Mouse (Mus musculus): Measurements from ENCODE around the gene Slco2a1. TPM values are rescaled to one million over a fixed set of nuclear protein-coding genes. Genes with fewer than 3 reads are reported as not detected.

Slco2a1 gene
- total RNA-seq (2014; fragmentation: Nextera tagmentation) (not detected in 2 replicates), total RNA-seq (2017) (0.11 and 0.17 TPM in 2 replicates), polyA plus RNA-seq (2012) (0.01 and 0.02 TPM in 2 replicates)

DNA sequence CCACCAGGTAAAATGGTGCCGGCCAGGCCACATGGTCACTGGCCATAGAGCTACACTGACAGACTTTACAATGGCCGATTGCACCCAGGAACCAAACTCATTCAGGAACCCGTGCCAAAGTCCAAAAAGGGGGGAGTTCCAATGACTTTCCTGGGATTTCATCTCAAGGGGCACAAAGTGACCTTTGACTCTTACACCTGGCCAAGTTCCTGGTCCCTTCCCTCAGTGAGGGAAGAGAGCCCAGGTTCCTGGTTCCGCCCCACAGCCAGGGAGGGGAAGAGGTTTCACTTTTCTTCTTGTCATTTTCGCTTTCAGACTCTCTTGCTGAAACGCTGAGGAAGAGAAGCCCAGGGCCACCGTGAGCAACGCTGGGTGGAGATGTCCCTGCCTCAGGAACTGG is at the start of gene Slco2a1:
TSS of gene Slco2a1 (plus strand) at position 251 of the 400 bp plus-strand sequence.
- H3K9me3 ChIP-seq (replicated peaks), result no peaks in the 10 kb centered on the region
- TF ChIP-seq GATA1 (IDR thresholded peaks at IDR 0.05; ENCODE audit: borderline replicate concordance, low read length) (no peak), POLR2AphosphoS5 (IDR thresholded peaks at IDR 0.05; ENCODE audit: insufficient replicate concordance, low read depth, low read length) (no peak), GATA2 (IDR thresholded peaks at IDR 0.05; ENCODE audit: borderline replicate concordance, low read depth, low read length) (no peak), TAL1 (conservative IDR thresholded peaks at IDR 0.05; ENCODE audit: low read depth, low read length) (no peak), CTCF (IDR thresholded peaks at IDR 0.05; ENCODE audit: low read depth, low read length) (no peak)
- H3K4me1 ChIP-seq (ENCODE audit: insufficient read depth, low read depth, low read length), result peaks cover 18% of the 10 kb centered on the region
- no peak for DNase-seq (ENCODE audit: low spot score)
- peaks cover 14% of the 10 kb centered on the region; the same call in 1 of the 2 replicates for H3K27me3 ChIP-seq (ENCODE audit: insufficient read depth, low read length)
- H3K4me3 ChIP-seq (ENCODE audit: low read depth, low read length), result no peak within 1 kb of the TSS
- ATAC-seq (ENCODE audit: extremely low read depth, insufficient number of reproducible peaks, low FRiP score, poor library complexity, severe bottlenecking), result no peak
- no peaks in the 10 kb centered on the region for H3K36me3 ChIP-seq (replicated peaks)

DNA sequence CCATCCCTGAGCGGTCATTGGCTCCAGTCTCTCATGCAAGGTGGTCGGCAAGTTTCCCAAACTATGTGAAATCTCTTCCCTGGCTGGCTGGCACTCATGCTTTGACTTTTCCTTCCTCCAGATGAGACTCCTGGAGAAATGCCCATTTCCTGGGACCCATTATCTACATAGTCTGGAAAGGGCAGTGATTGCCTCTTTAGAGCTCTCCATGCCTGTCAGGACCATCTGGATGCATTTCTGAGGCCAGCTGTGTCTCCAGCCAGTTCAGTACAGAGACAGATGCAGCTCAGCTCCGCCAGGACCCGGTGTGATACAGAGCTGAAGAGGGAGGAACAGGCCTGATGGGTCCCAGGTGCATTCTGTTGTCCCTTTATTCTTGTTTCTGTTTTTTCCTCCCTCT is 46.3 kb upstream of the Slco2a1 start:
- TF ChIP-seq TAL1 (conservative IDR thresholded peaks at IDR 0.05; ENCODE audit: low read depth, low read length), result no peak

DNA sequence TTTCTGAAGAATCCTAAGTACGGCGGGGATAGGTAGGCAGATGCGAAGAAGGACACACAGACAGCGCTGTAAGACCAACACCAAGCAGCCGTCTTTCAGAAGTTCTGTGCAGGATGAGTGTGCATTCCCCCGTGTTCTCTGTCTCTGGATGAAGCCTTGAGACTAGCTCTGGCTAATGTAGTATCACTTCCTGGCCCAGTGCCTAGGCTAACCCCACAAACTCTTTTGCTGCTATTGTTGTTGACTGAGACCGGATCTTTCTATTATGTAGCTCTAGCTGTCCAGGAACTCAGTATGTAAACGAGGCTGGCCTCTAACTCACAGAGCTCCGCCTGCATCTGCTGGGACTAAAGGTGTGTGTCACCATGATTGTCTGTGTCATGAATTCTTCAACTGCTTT is 43.6 kb upstream of the Slco2a1 start:
- TF ChIP-seq CTCF (IDR thresholded peaks at IDR 0.05; ENCODE audit: low read depth, low read length) (no peak), GATA1 (IDR thresholded peaks at IDR 0.05; ENCODE audit: borderline replicate concordance, low read length) (no peak), POLR2AphosphoS5 (IDR thresholded peaks at IDR 0.05; ENCODE audit: insufficient replicate concordance, low read depth, low read length) (no peak)
- Histone ChIP-seq H3K4me3 (ENCODE audit: low read depth, low read length) (no peak overlapping the region), H3K36me3 (replicated peaks) (peaks cover 4% of the 10 kb centered on the region)

More for the DNA sequence above, 46.3 kb upstream of the Slco2a1 start:
- H3K4me3 ChIP-seq (ENCODE audit: low read depth, low read length), result no peak overlapping the region
- peaks cover 3% of the 10 kb centered on the region for H3K9me3 ChIP-seq (replicated peaks)
- no peak for DNase-seq (ENCODE audit: low spot score)
- peaks cover 88% of the 10 kb centered on the region for H3K4me1 ChIP-seq (ENCODE audit: insufficient read depth, low read depth, low read length)
- peaks cover 10% of the 10 kb centered on the region for H3K36me3 ChIP-seq (replicated peaks)
- ATAC-seq (ENCODE audit: extremely low read depth, insufficient number of reproducible peaks, low FRiP score, poor library complexity, severe bottlenecking), result no peak
- no peaks in the 10 kb centered on the region for H3K27me3 ChIP-seq (ENCODE audit: insufficient read depth, low read length)

DNA sequence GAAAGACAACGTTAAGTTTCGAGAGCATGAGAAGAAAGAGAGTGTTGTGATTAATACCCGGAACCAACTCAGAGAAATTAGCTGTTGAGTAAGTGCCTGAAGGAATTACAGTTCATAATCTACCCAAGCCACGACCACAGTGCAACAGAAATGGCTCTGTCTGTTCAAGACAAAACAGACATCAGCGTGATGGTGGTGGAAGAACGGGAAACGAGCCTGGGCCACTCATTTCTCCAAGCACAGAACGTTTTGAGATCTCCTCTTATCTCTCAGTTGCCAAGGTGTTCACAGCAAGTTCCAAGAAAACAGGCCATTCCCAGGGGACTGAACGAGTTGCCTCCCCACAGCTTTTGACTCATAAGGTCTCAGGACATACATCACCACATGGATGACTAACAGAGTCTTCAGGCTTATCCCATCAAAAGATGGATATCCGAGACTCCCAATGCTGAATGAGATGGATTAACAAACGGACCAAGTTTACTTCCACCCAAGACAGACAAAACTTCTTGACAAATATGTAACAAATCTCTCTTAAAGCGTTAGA is 42.0 kb upstream of the Slco2a1 start:
- peaks cover 3% of the 10 kb centered on the region for H3K9me3 ChIP-seq (replicated peaks)
- H3K4me1 ChIP-seq (ENCODE audit: insufficient read depth, low read depth, low read length), result peaks cover 87% of the 10 kb centered on the region
- H3K4me3 ChIP-seq (ENCODE audit: low read depth, low read length), result no peak overlapping the region; the same call in 1 of the 2 replicates
- no peaks in the 10 kb centered on the region for H3K27me3 ChIP-seq (ENCODE audit: insufficient read depth, low read length)
- H3K36me3 ChIP-seq (replicated peaks), result peaks cover 4% of the 10 kb centered on the region
- peak; percentile 96 for ATAC-seq (ENCODE audit: extremely low read depth, insufficient number of reproducible peaks, low FRiP score, poor library complexity, severe bottlenecking)
- TF ChIP-seq GATA2 (IDR thresholded peaks at IDR 0.05; ENCODE audit: borderline replicate concordance, low read depth, low read length) (no peak), TAL1 (conservative IDR thresholded peaks at IDR 0.05; ENCODE audit: low read depth, low read length) (peak; percentile 89), CTCF (IDR thresholded peaks at IDR 0.05; ENCODE audit: low read depth, low read length) (no peak)
- peak; percentile 23 for DNase-seq (ENCODE audit: low spot score)

More for the DNA sequence above, 43.6 kb upstream of the Slco2a1 start:
- ATAC-seq (ENCODE audit: extremely low read depth, insufficient number of reproducible peaks, low FRiP score, poor library complexity, severe bottlenecking), result no peak
- DNase-seq (ENCODE audit: low spot score), result no peak
- Histone ChIP-seq H3K9me3 (replicated peaks) (peaks cover 3% of the 10 kb centered on the region), H3K4me1 (ENCODE audit: insufficient read depth, low read depth, low read length) (peaks cover 88% of the 10 kb centered on the region), H3K27me3 (ENCODE audit: insufficient read depth, low read length) (no peaks in the 10 kb centered on the region)

DNA sequence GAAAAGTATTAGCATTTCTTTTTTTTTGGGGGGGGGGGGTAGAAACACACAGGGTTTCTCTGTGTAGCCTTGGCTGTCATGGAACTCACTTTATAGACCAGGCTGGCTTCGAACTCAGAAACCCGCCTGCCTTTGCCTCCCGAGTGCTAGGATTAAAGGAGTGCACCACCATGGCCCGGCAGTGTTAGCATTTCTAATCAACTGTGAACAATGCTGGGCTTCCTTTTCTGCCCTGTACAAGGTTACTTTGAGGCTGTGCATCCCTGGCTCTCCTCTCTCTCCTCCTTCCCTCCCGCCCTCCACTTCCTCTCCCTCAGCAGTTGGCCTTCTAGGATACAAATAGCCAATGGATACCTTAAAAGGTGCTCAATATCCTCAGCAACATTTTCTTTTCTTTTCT is 39.8 kb upstream of the Slco2a1 start:
- ATAC-seq (ENCODE audit: extremely low read depth, insufficient number of reproducible peaks, low FRiP score, poor library complexity, severe bottlenecking) (no peak), DNase-seq (ENCODE audit: low spot score) (no peak)

DNA sequence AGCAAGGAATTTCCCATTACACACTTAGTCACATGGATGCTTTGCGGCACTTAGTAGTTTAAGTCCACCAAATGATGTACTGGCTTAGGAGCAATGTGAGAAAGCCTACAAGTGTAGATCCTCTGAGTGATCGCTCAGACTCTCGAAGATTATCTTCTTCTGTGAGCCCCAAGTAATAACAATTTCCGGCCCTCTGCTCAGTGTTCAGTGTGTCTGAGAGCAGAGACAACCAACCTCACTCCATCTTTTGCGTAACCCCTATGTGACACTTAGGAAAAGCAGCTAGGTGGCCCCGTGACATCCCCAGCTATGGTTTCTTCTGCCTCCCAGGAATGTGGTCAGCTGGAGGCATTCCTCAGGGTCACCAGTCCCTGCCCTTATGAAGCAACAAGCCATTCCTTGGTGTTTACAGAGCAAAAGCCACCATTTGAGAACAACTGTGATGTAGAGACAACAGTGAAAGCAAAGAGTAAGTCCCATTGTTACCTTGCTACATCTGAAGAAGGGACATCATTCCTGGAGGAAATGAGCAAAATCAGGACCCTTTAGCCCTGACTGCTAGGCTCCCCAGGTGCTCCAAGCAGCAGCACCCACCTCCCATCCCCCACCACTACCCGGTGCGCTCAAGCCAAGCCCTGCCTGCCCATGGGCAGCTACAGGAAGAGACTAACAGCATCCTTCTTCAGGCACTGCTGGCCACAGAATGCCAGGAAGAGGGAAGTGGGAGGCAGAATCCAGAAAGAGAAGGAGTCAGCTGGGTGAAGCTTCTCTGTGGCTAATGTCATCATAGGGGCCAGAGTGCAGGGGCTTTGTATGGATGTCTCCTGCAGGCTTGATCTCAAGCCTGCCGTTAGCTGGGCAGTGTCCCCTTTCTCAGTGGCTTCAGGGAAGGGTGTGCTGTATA is 37.2 kb upstream of the Slco2a1 start:
- Histone ChIP-seq H3K9me3 (replicated peaks) (no peaks in the 10 kb centered on the region), H3K27me3 (ENCODE audit: insufficient read depth, low read length) (no peaks in the 10 kb centered on the region), H3K4me3 (ENCODE audit: low read depth, low read length) (no peak overlapping the region), H3K4me1 (ENCODE audit: insufficient read depth, low read depth, low read length) (peaks cover 55% of the 10 kb centered on the region), H3K36me3 (replicated peaks) (no peaks in the 10 kb centered on the region)
- TF ChIP-seq GATA2 (IDR thresholded peaks at IDR 0.05; ENCODE audit: borderline replicate concordance, low read depth, low read length) (no peak), GATA1 (IDR thresholded peaks at IDR 0.05; ENCODE audit: borderline replicate concordance, low read length) (no peak), TAL1 (conservative IDR thresholded peaks at IDR 0.05; ENCODE audit: low read depth, low read length) (no peak), POLR2AphosphoS5 (IDR thresholded peaks at IDR 0.05; ENCODE audit: insufficient replicate concordance, low read depth, low read length) (no peak), CTCF (IDR thresholded peaks at IDR 0.05; ENCODE audit: low read depth, low read length) (no peak)
- no peak for DNase-seq (ENCODE audit: low spot score)
- ATAC-seq (ENCODE audit: extremely low read depth, insufficient number of reproducible peaks, low FRiP score, poor library complexity, severe bottlenecking), result no peak

More for the DNA sequence above, 39.8 kb upstream of the Slco2a1 start:
- Histone ChIP-seq H3K9me3 (replicated peaks) (no peaks in the 10 kb centered on the region), H3K36me3 (replicated peaks) (no peaks in the 10 kb centered on the region), H3K27me3 (ENCODE audit: insufficient read depth, low read length) (no peaks in the 10 kb centered on the region), H3K4me3 (ENCODE audit: low read depth, low read length) (no peak overlapping the region), H3K4me1 (ENCODE audit: insufficient read depth, low read depth, low read length) (peaks cover 69% of the 10 kb centered on the region)
- TF ChIP-seq GATA1 (IDR thresholded peaks at IDR 0.05; ENCODE audit: borderline replicate concordance, low read length) (no peak), TAL1 (conservative IDR thresholded peaks at IDR 0.05; ENCODE audit: low read depth, low read length) (no peak), POLR2AphosphoS5 (IDR thresholded peaks at IDR 0.05; ENCODE audit: insufficient replicate concordance, low read depth, low read length) (no peak), CTCF (IDR thresholded peaks at IDR 0.05; ENCODE audit: low read depth, low read length) (no peak), GATA2 (IDR thresholded peaks at IDR 0.05; ENCODE audit: borderline replicate concordance, low read depth, low read length) (no peak)
